Mouse (Mus musculus): ENCODE measurements at regions not wholly inside any gene's neighbourhood (a gene's known extent, or its start where the extent isn't known, plus 50 kb on each side); places are given as distances from the start of the nearest gene placed in this dataset.
A peak's percentile ranks its signal among the peaks of the same experiment; 100 is the strongest.
"Not testable (repeated sequence)": the region's sequence is repeated elsewhere in the genome, so short reads cannot be mapped to it uniquely, and the experiment has no call there.

DNA sequence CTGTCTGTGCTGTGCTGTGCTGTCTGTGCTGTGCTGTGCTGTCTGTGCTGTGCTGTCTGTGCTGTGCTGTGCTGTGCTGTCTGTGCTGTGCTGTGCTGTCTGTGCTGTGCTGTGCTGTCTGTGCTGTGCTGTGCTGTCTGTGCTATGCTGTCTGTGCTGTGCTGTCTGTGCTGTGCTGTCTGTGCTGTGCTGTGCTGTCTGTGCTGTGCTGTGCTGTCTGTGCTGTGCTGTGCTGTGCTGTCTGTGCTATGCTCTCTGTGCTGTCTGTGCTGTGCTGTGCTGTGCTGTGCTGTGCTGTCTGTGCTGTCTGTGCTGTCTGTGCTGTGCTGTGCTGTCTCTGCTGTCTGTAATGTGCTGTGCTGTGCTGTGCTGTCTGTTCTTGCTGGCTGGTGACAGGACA lies 198.5 kb downstream of the Tcp10c start:
- DNase-seq = not testable (repeated sequence)

DNA sequence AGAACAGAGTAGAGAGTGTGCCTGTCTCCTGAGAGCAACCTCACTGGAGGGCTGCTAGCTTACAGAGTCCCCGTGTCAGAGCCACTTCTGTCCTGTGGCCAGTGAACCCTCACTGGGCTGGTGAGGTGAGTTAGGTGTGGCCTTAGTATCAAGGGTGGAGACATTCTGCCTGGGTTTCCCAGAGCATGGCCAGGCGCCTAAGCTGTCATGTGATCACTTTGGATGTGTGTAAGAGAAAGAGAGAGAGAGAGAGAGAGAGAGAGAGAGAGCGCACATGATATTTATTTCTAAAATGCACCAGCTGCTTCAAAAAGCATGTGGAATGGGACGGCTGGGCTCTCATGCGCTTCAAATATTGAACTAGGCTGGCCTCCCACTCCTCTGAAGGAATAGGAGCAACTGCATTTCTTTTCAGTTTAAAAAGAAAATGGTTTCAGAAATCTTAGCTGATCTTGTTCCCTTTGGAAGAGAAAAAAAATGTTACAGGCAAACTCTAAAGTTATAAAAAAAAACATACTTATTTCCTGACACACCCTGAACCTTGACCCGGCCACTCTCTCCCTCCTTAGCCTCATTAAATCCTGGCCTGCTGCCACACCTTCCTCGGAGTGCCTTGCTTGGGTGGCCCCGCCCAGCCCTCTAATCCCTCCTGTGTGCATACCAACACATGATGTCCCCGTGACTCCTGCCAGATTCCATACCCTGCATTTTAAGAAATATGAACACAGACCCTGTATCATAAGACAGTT lies 201.1 kb downstream of the Tcp10c start:
- not testable (repeated sequence) for DNase-seq

DNA sequence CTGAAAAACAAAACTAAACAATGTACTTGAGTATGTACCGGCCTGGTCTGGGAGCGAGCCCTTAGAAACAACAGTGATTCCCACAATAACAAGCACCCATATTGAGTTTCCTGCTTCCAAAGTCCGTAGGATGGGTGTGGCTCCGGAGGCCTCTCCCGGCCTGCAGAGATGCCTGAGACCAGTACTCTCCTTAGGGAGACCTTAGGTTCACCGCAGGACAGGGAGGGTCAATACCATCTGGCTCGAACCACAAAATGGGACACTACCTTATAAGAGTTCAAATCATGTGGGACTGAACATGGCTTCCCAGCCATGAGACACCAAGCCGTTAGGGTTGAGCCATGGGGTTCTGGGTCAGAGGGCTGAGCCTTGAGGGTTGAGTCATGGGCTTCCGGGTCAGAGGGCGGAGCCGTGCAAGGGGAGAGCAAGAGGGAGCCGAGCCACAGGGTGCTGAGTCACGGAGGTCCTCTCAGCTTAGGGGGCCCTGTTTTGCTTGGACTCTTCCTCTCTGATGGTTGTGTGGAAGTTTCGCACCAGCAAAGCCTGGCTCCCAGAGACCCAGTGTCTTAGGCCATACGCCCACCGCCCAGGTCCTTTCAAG lies 201.8 kb downstream of the Tcp10c start:
- not testable (repeated sequence) for DNase-seq

DNA sequence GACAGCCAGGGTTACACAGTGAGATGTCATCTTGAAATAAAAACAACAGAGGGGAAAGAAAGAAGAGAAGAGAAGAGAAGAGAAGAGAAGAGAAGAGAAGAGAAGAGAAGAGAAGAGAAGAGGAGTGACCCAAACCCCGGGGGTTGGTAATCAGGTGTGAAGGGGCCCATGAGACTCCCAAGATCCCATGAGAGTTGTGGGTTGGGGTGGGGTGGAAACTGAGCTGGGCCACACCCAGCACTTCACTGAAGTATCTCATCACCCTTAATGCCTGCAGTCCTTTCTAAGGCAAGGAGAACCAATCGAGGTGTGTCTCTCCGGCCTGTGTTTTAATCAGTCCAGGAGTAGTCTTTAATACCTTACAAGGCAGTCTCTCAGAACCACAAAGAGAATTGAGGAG lies 201.5 kb upstream of the Afdn start:
- no peak for DNase-seq

DNA sequence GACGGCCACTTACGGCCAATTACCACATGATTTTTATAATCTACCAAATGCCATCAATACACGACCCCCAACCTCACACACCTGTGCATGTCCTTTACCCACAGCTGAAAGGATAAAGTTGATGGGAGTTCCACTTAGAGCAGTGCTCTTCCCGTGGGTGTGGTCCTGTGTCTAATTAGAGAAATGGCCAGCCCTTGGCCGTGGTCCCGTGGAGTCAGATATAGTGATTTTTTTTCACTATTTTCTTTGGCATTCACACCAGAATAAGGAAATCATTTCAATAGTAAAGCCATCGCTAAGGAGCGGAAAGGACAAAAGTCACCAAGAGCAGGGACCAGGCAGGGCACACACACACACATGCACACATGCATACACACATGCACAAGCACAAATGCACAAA lies 199.0 kb upstream of the Afdn start:
- DNase-seq = no peak

DNA sequence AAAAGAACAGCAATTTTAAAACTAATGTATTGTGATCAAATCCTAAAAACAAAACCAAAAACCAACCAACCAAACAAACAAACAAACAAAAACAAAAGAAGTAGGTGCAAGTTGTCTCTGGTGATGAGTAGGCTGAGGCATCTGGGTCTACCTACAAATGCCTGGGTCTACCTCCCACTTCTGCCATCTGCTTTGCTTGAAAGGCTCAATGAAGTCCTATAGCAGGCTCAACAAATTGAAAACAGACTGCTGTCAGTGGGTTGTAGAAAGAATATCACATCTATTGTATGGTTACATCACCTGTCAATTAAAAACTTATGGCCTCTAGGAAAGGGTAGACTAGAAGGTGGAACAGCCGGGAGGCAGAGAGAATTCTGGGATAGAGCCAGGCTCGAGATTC lies 197.4 kb upstream of the Afdn start:
- DNase-seq = no peak

DNA sequence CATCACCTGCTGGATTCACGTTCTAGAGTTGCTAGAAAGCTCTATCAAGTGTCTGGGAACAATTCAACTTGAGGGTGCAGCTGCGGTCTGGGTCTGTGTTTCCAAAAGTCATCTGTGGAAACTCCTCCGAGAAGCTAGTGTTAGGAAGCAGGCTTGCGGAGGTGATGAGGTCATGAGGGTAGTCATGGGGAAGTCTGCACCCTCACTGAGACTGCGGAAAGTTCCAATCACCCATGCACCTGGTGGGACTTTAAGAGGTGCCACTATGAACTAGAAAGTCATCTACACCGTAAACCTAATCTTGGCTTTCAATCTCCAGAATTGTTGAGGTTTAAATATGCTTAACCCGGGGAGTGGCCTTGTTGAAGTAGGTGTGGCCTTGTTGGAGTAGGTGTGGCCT lies 195.5 kb upstream of the Afdn start:
- DNase-seq = no peak

DNA sequence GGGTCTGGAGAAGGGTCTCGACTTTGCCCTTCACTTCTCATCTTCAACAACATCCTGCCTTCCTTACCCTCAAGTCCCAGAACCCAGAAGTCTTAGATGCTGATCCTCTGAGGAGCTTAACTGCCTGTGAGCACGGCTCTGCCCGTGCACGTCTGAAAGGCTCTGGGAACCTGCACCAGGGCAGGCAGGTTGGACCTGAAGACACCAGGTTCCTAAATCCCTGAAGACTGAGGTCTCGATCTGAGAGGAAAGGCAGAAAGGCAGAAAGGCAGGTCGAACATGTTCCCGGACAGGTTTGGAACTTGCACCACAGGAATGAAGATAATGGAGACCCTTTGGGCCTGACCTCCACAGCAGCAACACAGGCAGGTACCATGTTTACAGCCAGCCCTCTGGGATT lies 193.7 kb upstream of the Afdn start:
- DNase-seq = no peak

DNA sequence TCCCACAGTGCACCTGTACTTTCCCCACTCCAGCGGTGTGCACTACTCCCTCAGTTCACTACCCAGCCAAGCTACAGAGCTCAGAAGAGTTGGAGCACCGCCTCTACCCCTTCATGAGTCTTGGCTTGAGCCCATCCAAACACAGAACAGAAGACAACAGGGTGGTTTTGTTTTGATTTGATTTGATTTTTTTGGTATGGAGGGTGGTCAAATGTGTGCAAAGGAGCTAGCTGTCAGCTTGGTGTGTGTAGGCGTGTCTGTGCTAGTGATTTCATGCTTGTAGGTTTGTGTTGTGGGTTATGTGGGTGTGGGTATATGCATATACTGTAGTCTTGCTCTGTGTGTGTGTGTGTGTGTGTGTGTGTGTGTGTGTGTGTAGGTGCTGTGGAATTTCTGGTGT lies 193.2 kb upstream of the Afdn start:
- DNase-seq = no peak

DNA sequence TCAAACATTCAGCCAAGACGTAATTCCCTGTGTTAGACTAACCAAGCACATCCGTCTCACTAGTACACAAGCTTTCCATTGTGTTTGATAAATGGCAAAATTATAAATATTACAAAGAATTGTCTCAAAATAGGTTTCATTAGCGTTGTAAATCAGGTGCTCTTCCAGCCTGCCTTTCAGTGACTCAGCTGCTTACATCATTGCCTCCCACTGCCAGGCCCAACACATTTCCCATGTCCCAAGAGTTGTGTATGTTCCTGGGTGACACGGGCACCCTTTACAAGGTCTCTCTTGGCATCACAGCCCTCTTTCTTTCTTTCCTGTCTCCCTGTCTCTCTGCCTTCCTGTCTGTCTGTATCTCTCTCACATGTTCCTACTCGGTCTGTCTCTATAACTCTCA lies 189.5 kb upstream of the Afdn start:
- DNase-seq = no peak

DNA sequence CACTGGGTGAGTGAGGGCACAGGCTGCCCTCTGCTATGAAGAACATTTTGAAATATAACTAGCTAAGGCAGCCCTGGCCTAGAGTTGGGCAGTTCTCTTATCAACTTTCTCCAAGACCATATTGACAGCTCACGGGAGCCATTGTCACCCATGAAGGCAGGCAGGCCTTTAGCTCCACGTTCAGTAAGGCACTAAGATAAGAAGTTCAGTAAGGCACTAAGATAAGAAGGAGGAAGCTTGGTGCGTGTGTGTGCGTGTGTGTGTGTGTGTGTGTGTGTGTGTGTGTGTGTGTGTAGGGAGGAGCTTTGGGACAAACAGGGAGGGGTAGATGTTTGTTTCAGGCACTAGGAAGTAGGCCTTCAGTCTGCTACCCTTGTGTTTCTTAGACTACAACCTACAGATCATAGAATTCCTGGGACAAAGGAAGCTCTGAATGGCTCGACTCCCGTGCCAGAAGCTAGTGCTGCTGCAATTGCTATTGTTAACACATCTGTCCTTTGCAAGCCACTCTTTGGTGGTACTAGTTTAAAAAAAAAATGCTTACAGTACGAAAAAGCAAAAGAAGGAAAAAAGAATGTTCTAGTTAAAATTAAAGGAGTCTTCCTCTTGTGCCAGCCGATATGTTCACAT lies 188.0 kb upstream of the Afdn start:
- no peak for DNase-seq

DNA sequence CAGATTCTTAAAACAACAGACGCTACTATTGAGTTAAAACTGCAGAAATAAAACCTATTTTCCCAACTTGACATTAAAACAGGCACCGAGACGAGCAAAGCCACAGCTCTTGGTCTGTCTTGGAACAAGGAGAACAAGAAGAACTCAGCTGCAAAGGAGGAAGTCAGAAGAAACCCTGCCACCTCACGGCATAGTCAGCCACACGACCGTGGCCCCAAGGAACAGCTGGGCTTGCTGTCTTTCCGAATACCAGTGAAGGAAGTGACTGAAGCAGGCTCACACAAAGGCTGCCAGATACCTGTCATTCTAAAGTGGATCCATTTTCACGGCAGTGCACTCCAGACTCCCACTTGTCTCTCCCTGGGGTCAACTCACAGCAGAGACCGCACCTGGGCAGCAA lies 187.3 kb upstream of the Afdn start:
- no peak for DNase-seq

DNA sequence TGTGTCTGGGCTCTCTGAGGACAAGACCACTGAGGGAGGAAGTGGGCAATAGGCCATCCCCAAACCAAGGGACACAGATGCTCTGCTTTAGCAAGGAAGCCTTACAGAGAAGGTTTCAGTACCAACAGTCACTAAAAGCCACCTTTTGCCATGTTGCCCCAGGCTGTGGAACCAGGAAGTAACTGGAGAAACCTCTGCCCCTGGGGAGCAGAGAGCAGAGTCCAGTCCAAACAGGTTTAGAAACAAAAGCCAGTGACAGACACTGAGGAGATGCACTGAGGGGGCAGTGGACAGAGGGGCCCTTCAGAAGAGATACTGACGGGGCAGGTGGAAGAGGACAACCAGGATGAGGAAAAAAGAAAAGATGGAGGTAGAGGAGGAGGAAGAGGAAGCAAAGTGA lies 186.2 kb upstream of the Afdn start:
- no peak for DNase-seq

DNA sequence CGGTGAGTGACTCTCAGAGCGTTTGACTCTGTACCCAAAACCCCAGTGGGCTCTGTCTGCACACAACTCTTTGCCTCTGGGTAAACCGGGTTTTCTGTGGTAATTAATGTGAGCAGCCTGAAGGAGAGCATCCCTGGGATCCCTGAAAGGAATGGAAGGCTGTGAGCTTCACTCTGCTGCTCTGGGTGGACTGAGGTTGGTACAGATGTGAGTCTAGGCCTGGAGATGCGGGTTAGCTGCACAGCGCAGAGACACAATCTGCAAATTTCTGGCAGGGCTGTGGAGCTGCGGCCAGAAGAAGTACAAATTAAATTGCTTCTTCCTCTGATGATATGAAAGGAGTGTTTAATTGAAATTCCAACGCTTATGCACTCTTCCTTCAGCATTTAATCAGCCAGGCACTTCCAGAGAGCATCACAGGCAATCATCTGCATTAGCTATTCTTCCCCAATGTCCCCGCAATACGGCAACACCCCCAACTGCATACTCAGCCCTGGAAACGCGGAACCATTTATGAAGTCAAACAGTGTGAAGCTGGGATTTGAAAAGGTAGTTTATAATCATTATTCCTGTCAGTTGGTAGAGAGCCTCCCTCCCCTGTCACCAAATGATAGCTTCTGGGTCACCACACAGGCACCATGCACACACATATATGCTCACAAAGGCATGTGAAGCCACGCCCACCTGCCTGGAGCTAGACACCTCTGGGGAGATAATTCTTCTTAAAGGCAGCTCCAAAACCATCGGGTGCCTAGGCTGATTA lies 185.5 kb upstream of the Afdn start:
- no peak for DNase-seq

DNA sequence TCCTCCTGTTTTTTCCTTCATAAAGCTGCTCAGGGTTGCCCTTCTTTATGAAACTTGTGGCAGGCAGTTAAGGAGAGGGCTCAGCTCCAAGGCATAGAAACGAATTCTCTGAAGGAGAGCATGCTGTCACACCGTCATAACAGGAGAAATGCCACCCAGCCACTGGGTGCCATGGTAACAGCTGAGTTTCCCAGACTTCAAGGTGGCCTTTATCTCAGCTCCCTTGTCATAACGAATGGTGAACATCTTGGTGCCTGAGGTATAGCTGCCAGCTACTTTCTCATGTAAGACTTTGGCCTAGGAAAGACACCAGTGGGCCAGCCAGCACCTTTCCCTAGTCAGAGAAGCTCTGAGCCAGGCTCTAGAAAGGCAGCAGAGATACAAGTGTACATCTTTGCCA lies 182.5 kb upstream of the Afdn start:
- no peak for DNase-seq

DNA sequence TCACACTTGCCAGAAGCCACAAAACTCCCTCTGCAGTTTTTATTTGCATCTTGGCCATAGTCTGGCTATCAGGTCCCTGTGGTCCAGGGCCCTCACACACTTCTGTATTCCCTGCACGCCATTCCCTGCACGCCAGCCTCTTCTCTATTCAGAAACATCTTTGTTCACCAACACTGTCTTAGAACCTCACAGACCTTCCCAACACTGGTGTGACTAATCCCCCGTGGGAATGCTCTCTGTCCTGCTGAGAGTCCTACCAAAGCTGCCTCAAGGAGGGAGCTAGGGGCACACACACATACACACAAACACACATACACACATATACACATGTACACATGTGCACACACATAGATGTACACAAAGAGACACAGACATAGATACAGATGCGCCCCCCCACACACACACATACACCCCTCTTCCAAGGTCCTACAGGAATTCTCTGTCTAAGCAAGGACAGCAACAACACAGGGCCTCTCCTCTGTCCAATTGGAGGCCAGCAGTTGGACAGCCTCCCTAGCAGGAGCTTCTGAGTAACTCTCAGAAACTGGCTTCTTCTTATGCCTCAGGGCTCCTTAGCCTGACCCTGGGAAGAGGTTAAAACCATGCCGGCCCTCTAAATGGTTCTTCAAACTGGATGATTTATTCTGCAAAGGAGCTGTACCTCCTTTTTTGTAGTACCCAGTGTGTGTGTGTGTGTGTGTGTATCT lies 179.0 kb upstream of the Afdn start:
- DNase-seq = no peak

DNA sequence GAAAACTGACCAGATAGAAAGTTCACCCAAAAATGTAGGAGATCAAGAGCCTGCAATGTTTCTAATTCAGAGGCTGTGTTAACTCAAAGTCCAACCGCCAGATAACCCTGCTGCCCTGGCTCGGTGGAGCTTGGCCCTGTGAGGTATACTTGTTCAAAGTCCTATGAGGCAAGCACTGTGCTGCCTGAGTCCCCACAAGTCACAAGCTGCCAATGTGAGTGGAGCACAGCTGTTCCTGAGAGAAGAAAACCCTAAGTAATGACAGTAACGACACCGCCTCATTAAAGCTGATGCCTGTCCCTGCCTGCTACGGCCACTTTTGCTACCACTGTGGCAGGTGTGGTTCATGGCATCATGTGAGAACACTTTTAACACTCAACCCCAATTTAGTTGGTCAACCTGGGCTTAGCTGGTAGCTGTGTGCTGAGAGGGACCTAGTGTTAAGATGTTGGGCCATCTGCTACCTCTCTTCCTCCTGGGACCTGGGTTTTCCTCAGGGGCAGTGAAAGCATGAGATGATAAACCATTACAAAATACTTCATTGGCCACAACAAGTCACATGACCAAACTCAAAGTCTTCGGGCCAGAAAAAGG lies 178.2 kb upstream of the Afdn start:
- DNase-seq = no peak

DNA sequence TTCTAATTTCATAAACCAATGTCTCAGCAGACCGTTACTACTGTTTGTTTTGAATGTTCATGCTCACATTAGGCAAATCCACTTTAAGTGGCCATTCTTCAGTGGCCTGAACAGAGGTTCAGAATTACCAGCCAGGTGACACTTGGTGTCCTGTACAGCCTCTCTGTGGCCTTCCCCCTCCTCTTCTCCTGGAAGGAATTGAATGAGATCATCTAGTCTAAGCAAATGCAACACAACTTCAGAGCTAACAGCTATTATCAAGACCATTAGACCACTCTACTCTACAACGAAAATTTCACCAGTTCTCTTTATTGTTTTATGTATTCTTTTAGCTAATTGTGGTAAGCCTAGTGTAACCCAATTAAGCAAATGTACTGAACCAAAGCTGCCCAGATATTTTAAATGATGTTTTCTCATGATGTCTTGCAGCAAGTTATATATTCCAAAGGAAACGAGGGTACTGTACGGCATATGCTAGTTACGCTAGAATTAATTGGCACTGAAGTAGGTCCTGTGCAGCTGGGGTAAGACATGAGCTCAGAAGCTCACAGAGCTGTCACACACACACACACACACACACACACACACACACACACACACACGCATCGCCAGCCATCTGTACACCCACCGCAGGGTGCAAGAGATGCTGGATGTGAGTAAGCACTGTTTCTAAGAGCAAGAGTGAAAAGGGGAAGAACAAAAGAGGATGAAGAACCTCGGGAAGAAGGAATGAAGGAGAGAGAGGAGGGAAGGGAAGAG lies 176.7 kb upstream of the Afdn start:
- DNase-seq = peak; percentile 51

DNA sequence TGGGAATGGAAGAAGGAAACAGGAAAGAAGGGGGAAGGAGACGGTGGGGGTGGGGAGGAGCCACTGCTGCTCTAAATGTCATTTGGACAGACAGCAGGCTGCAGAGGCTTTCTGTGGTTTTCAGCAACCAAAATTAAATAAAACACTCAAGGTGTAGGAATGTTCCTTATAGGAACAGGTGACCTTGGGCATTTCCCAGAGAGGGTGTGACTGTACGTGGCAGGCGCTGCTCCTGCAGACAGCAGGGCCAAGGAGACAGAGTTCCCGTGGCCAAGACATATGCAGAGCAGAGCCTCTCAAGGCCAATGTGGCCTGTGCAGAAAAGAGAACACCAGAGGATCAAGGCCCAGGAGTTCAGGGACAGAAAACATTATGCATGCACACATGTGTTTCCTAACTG lies 175.9 kb upstream of the Afdn start:
- DNase-seq = no peak

DNA sequence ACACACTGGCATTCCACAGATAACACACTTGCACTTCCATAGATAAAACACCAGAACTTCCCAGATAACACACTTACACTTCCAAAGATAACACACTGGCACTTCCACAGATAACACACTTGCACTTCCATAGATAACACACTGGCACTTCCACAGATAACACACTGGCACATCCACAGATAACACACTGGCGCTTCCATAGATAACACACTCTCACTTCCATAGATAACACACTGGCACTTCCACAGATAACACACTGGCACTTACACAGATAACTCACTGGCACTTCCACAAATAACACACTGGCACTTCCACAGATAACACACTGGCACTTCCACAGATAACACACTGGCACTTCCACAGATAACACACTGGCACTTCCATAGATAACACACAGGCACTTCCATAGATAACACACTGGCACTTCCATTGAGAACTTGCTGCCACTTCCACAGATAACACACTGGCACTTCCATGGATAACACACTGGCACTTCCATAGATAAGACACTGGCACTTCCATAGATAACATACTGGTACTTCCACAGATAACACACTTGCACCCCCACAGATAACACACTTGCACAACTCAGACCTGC lies 170.0 kb upstream of the Afdn start:
- not testable (repeated sequence) for DNase-seq

Data from cerebellum, adult 11-12 months (tissue).